Mouse (Mus musculus): ENCODE results near the gene Snx8.

Gene Snx8

GRCm38 (mm10) chr5:140388588-140389576 is at the start of gene Snx8:
TSS of gene Snx8 (minus strand) at chr5:140389262.
- DNase-seq (ENCODE audit: low read depth, low spot score): peak; percentile 96

- DNase-seq (ENCODE audit: low read depth, low spot score): no peak
These were observed 36.1 kb upstream of the Snx8 start for GRCm38 (mm10) chr5:140425016-140425783.

DNA sequence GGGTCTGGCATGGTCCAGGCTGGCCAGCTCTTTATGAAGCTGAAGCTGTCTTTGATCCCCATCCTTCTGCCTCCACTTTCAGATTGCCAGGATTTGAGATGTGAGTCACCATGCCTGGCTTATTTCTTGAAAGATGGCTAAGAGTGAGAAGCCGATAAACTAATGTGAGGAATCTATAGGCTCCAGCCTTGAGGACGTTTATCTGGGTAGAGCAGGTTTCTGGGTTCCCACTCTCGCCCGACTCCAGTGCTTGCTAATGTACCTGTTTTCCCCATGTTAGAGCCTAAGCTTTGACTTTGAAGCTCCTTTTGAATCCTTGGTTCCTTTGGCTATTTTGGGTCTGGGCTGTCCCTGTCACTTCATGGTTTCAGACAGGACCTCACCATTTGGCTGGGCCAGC is 31.6 kb upstream of the Snx8 start:
- DNase-seq (ENCODE audit: low read depth, low spot score): no peak

GRCm38 (mm10) chr5:140419442-140420080 is 30.5 kb upstream of the Snx8 start:
- DNase-seq (ENCODE audit: low read depth, low spot score): no peak

DNA sequence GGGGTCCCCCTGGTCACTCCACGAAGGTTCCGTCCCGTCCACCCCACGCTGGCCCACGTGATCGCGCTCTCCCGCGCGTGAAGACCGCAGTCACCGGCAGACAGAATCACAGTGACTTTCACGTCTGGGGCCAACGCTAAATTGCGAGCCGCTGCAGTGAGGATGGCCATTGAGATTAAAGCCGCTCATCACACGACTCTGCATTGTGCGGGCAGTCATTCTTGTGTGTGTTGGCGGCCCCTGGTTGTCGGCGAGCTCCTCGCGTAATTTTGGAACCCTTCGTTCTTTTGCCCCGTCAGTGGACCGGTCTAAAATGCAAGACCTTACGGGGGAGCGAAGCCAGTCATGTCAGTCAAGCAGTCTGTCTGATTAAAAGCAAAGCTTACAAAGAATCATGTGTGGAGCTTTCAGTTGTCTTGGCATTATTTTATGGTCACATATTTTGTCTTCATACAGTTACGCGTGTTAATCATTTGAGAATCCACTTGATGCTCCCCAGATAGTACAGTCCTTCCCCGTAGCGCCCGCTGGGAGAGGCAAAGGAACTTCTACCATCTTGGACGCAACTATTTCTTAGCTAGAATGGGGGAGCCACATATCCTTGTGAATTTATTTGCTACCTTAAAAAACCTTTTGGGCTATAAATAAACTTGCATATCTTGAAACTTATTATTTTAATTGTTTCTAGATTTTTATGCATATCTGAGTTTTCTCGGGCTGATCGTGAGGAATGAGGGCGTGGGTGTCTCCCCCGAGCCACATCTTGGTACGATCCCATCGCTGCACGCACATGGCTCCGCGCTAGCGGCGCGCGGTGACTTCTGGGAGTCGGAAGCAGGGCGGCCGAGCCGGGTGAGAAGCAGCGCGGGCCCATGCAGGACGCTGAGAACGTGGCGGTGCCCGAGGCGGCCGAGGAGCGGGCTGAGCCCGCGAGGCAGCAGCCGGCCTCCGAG is 29.7 kb upstream of the Snx8 start, which contains the start of gene Eif3b:
Gene Eif3b, plus strand, starts transcription at position 840 of the 953 bp plus-strand sequence.
- peak; percentile 95 for DNase-seq (ENCODE audit: low read depth, low spot score)

GRCm38 (mm10) chr5:140418106-140418488 is 29.0 kb upstream of the Snx8 start:
- no peak for DNase-seq (ENCODE audit: low read depth, low spot score)

- DNase-seq (ENCODE audit: low read depth, low spot score): no peak
These were observed 25.6 kb upstream of the Snx8 start for GRCm38 (mm10) chr5:140414647-140415046.

DNA sequence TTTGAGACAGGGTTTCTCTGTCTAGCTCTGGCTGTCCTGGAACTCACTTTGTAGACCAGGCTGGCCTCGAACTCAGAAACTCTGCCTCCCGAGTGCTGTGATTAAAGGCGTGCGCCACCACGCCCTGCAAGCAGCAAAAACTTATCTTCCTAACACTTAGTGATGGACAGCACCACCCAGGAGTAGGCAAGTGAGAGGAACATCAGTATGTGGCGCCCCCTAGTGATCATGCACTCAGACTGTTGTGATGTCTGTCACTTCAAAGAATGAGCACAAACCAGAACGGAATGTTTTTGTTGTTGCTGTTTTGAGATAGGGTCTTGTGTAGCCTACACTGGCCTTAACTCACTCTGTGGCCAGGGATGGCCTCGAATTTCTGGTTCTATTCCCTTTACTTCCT is 22.3 kb upstream of the Snx8 start:
- peak; percentile 63 for DNase-seq (ENCODE audit: low read depth, low spot score)

- no peak for DNase-seq (ENCODE audit: low read depth, low spot score)
These were observed 19.7 kb upstream of the Snx8 start for GRCm38 (mm10) chr5:140408801-140409200.

GRCm38 (mm10) chr5:140406666-140407065 is 17.6 kb upstream of the Snx8 start:
- no peak for DNase-seq (ENCODE audit: low read depth, low spot score)

GRCm38 (mm10) chr5:140405126-140405525 is 16.1 kb upstream of the Snx8 start:
- DNase-seq (ENCODE audit: low read depth, low spot score): peak; percentile 73

DNA sequence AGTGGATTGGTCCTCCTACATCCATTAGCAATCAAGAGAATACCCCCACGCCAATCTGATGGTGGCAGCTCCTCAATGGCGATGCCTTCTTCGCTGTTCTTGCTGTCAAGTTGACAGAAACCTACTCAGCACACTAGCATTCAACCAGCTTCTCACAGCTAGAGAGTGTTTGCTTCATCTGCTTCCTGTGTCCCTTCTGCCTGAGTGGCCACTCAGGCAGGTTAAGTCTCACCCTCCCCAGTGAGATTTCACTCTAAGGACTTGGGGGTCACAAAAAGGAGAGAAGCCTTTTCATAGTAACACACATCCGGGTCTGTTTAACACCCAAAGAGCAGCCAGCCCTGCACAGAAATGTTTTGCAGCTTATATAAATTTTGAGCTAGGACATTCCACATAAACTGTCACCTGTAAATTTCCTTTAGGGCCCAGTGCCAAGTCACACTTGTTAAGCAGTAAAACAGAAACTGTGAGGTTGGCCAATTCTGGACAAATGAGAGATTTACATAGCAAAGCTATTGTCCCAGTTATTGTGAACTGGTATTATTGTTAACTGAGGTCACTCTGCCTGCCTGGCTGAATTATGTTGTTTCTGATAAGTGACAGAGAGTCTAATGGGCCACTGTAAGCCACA is 13.7 kb upstream of the Snx8 start:
- no peak for DNase-seq (ENCODE audit: low read depth, low spot score)

GRCm38 (mm10) chr5:140396166-140396940 is 7.3 kb upstream of the Snx8 start:
- no peak for DNase-seq (ENCODE audit: low read depth, low spot score)

- DNase-seq (ENCODE audit: low read depth, low spot score): no peak
These were observed 3.6 kb upstream of the Snx8 start for GRCm38 (mm10) chr5:140392701-140393100.

GRCm38 (mm10) chr5:140391981-140392380 is 2.9 kb upstream of the Snx8 start:
- no peak for DNase-seq (ENCODE audit: low read depth, low spot score)

- no peak for DNase-seq (ENCODE audit: low read depth, low spot score)
These were observed 2.4 kb upstream of the Snx8 start for GRCm38 (mm10) chr5:140391435-140391834.

- DNase-seq (ENCODE audit: low read depth, low spot score): no peak
These were observed 585 bp upstream of the Snx8 start for GRCm38 (mm10) chr5:140389647-140390046.

GRCm38 (mm10) chr5:140387816-140388510 is 1.1 kb downstream of the Snx8 start:
- DNase-seq (ENCODE audit: low read depth, low spot score): no peak

- no peak for DNase-seq (ENCODE audit: low read depth, low spot score)
These were observed 1.8 kb downstream of the Snx8 start for GRCm38 (mm10) chr5:140387236-140387635.
